Mouse (Mus musculus): ENCODE measurements around the gene Olfr1110.
"Not testable (repeated sequence)": the region's sequence is repeated elsewhere in the genome, so short reads cannot be mapped to it uniquely, and the experiment has no call there.

Olfr1110 gene

GRCm38 (mm10) chr2:87140200-87140599 is at the start of gene Olfr1110:
Olfr1110 (minus strand) TSS chr2:87140300.
- no peak for DNase-seq (ENCODE audit: low spot score)

GRCm38 (mm10) chr2:87187498-87187897 is 47.4 kb upstream of the Olfr1110 start, which contains the start of gene Olfr1112:
Olfr1112 (plus strand) TSS chr2:87187798.
- no peak for DNase-seq (ENCODE audit: low spot score)

GRCm38 (mm10) chr2:87167731-87168130 is 27.6 kb upstream of the Olfr1110 start:
- not testable (repeated sequence) for DNase-seq (ENCODE audit: low spot score)

GRCm38 (mm10) chr2:87152524-87152923 is 12.4 kb upstream of the Olfr1110 start, which contains the start of gene Olfr1111:
Olfr1111 (minus strand) TSS chr2:87152624.
- DNase-seq (ENCODE audit: low spot score) = no peak

- no peak for DNase-seq (ENCODE audit: low spot score)
Observed at GRCm38 (mm10) chr2:87114467-87114866, 25.6 kb downstream of the Olfr1110 start, which contains the start of gene Olfr259. Olfr259 (minus strand) TSS chr2:87114567.

GRCm38 (mm10) chr2:87095908-87096307 is 44.2 kb downstream of the Olfr1110 start, which contains the start of gene Olfr1109:
Olfr1109 (minus strand) TSS chr2:87096008.
- no peak for DNase-seq (ENCODE audit: low spot score)
